Mouse (Mus musculus) neural tube, embryonic 10.5 days (tissue): ENCODE data around the gene Zfp384.
A peak's percentile ranks its signal among the peaks of the same experiment; 100 is the strongest.

Experiments
- DNase-seq: peaks from one replicate; pipeline ENCODE4 v3.0.0-alpha.2; 2017; ENCODE audit warnings: low spot score; ENCODE audit errors: extremely low spot score

Gene Zfp384

GRCm38 (mm10) chr6:125081797-125082560 is 73.0 kb downstream of the Zfp384 start:
- peak; percentile 91 for DNase-seq

DNA sequence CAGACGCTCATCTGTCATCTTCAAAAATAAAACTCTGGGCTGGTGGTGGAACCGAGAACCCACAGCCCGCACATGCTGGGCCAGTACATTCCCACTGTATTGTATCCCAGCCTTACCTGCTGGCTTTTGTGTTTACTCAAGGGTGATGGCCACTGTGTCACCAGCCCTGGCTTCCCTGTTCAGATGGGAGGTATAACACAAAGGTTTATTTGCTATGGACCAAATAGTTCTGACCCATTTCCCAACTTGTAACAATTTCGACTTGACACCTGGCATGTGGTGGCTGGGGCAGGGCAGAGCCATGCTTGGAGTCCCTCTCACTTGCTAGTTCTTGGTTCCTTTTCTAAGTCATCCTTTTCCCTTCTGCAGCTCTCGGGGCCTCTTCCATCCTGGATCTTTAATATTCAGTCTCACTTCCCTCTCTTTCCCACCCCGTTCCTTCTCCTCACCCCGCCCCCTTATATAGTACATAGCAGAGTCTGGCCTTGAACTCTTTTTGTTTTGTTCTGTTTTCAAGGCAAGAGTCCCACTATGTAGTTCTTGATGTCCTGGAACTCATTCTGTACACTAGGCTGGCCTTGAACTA is 73.9 kb downstream of the Zfp384 start:
- no peak for DNase-seq

DNA sequence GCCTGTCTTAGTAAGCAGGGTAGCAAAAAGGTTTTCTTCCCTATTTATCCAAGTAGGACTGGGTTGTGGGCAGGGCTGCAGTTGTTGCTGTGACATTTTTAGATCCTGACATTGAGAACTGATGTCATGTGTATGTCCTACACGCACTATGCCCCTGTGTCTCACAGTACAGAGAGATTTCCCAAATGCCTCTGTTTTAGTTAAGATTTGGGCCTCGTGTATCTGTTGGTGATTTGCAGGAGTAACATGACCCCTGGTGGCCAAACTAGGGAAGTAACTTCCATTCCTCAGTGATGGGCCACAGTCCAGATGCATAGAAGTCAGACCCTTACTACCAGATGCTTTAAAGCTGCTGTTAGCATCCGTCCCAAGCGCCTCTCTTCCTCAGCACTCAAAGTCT is 75.5 kb downstream of the Zfp384 start:
- DNase-seq = peak; percentile 64
